34 mouse cellular contexts compared by ENCODE assay signal in genomic region chr5:24309223-24309622, GRCm38 (mm10). TPM values are rescaled to one million over a fixed set of nuclear protein-coding genes. Genes with fewer than 3 reads are reported as not detected.
"Had no signal": no experiment of that assay in that cellular context is flagged by ENCODE, and none has a peak within 500 bp of the region (broad histone marks: within the 10 kb centered on the region; RNA-seq: fewer than 3 reads in every experiment).

No protein-coding gene starts in this region.

- H3K4me3 ChIP-seq: heart, embryonic 12.5 days; heart, embryonic 13.5 days; heart, embryonic 15.5 days; hindbrain, embryonic 10.5 days; hindbrain, embryonic 12.5 days; hindbrain, embryonic 13.5 days; hindbrain, embryonic 15.5 days; intestine, embryonic 15.5 days; kidney, embryonic 15.5 days; layer of hippocampus, adult 2 months; left cerebral cortex, adult 2 months had no signal

- H3K9ac ChIP-seq: heart, embryonic 12.5 days; heart, embryonic 13.5 days; heart, embryonic 15.5 days; hindbrain, embryonic 12.5 days; hindbrain, embryonic 13.5 days; hindbrain, embryonic 15.5 days; intestine, embryonic 15.5 days; kidney, embryonic 15.5 days had no signal

- H3K27me3 ChIP-seq: heart, embryonic 12.5 days; heart, embryonic 13.5 days; heart, embryonic 15.5 days; hindbrain, embryonic 12.5 days; hindbrain, embryonic 13.5 days; hindbrain, embryonic 15.5 days; intestine, embryonic 15.5 days; kidney, embryonic 15.5 days had no signal

- H3K4me2 ChIP-seq: heart, embryonic 12.5 days; heart, embryonic 13.5 days; heart, embryonic 15.5 days; hindbrain, embryonic 12.5 days; hindbrain, embryonic 13.5 days; hindbrain, embryonic 15.5 days; intestine, embryonic 15.5 days; kidney, embryonic 15.5 days had no signal

- H3K4me1 ChIP-seq: heart, embryonic 12.5 days; heart, embryonic 13.5 days; heart, embryonic 15.5 days; hindbrain, embryonic 10.5 days; hindbrain, embryonic 12.5 days; hindbrain, embryonic 13.5 days; hindbrain, embryonic 15.5 days; intestine, embryonic 15.5 days; kidney, embryonic 15.5 days had no signal

- H3K27ac ChIP-seq: heart, embryonic 13.5 days; heart, embryonic 15.5 days; hindbrain, embryonic 10.5 days; hindbrain, embryonic 12.5 days; hindbrain, embryonic 13.5 days; hindbrain, embryonic 15.5 days; hindbrain, postnatal 0 days; intestine, embryonic 15.5 days; kidney, embryonic 15.5 days; kidney, postnatal 0 days; layer of hippocampus, adult 2 months; left cerebral cortex, adult 2 months had no signal

- H3K36me3 ChIP-seq: heart, embryonic 12.5 days; heart, embryonic 13.5 days; heart, embryonic 15.5 days; hindbrain, embryonic 10.5 days; hindbrain, embryonic 12.5 days; hindbrain, embryonic 13.5 days; hindbrain, embryonic 15.5 days; intestine, embryonic 15.5 days; kidney, embryonic 15.5 days had no signal

- ATAC-seq: hindbrain, embryonic 16.5 days; hindbrain, postnatal 0 days; inflammation-experienced regulatory T-cells, adult 6 months; intestine, embryonic 15.5 days; intestine, embryonic 16.5 days; intestine, postnatal 0 days had no signal

- DNase-seq: heart, postnatal 10 days; heart, postnatal 14 days; heart, postnatal 36 days; heart, postnatal 4 days; kidney, adult 11 months; kidney, adult 18-20 months; kidney, adult 2 months; kidney, adult 8-10 months; kidney, adult 9 months; kidney, postnatal 10 days; kidney, postnatal 14 days; kidney, postnatal 25 days; kidney, postnatal 36 days; kidney, postnatal 4 days; layer of hippocampus, adult 9-11 months; layer of hippocampus, postnatal 36 days had no signal

RNA-seq across cellular contexts. Expression of gene Nos3, which starts 55.4 kb away (rescaled TPM):
- total RNA-seq: hematopoietic stem cell, adult 5-6 weeks had no signal
